16 mouse cellular contexts compared by ENCODE assay signal in genomic region chr1:54791406-54791805, GRCm38 (mm10).
DNase-seq lines count a peak whose midpoint lies in the region; ATAC-seq and TF ChIP-seq lines count a peak whose summit lies in the region.
"Had no signal": no experiment of that assay in that cellular context is flagged by ENCODE, and none has a peak within 500 bp of the region (broad histone marks: within the 10 kb centered on the region; RNA-seq: fewer than 3 reads in every experiment).

No protein-coding gene starts in this region.

- DNase-seq in adrenal gland, adult 8-10 months, result peak; percentile 4
- DNase-seq in adrenal gland, postnatal 36 days, result no peak
- no peak for DNase-seq in heart, postnatal 0 days (ENCODE audit: low spot score)
- DNase-seq in heart, embryonic 10.5 days (ENCODE audit: low spot score), result no peak
- peak; percentile 5 for DNase-seq in embryonic facial prominence, embryonic 10.5 days (ENCODE audit: low spot score)
- DNase-seq in cerebellum, postnatal 10 days, result no peak
- DNase-seq in layer of hippocampus, adult 9-10 months (ENCODE audit: low spot score), result no peak
- DNase-seq: cerebellum, adult 9-11 months; lung, postnatal 4 days; thymus, adult 2 months had no signal

- ATAC-seq in heart, postnatal 0 days (ENCODE audit: insufficient read depth, low read depth), result peak; percentile 39; the same call in 1 of the 2 replicates
- peak; percentile 79 for ATAC-seq in forebrain, embryonic 16.5 days
- ATAC-seq: intestine, embryonic 16.5 days had no signal

- no peak for TF ChIP-seq EP300 in heart, postnatal 0 days (IDR thresholded peaks at IDR 0.05; ENCODE audit: low read depth)

- H3K27me3 ChIP-seq in heart, postnatal 0 days (ENCODE audit: control insufficient read depth, insufficient read depth, low read length), result no peaks in the 10 kb centered on the region
- no peaks in the 10 kb centered on the region for H3K27me3 ChIP-seq in heart, embryonic 10.5 days (ENCODE audit: insufficient read depth, poor library complexity, severe bottlenecking)
- H3K27me3 ChIP-seq in embryonic facial prominence, embryonic 10.5 days (replicated peaks; ENCODE audit: low read depth, poor library complexity, severe bottlenecking), result no peaks in the 10 kb centered on the region
- H3K27me3 ChIP-seq in forebrain, embryonic 16.5 days (replicated peaks; ENCODE audit: control insufficient read depth, insufficient read depth, low read length), result no peaks in the 10 kb centered on the region
- H3K27me3 ChIP-seq: midbrain, embryonic 12.5 days had no signal

- no peak overlapping the region for H3K9ac ChIP-seq in heart, postnatal 0 days (replicated peaks; ENCODE audit: low read depth, low read length)
- H3K9ac ChIP-seq in forebrain, embryonic 16.5 days (replicated peaks; ENCODE audit: low read depth, low read length), result no peak overlapping the region
- H3K9ac ChIP-seq: hindbrain, embryonic 14.5 days; midbrain, embryonic 12.5 days had no signal

- H3K4me3 ChIP-seq in heart, postnatal 0 days (ENCODE audit: low read depth, low read length), result no peak overlapping the region
- H3K4me3 ChIP-seq in heart, embryonic 10.5 days, result no peak overlapping the region
- no peak overlapping the region for H3K4me3 ChIP-seq in embryonic facial prominence, embryonic 10.5 days
- H3K4me3 ChIP-seq in forebrain, embryonic 16.5 days (replicated peaks; ENCODE audit: low read length), result no peak overlapping the region
- H3K4me3 ChIP-seq: erythroblast, embryonic 14.5 days; layer of hippocampus, adult 2 months; midbrain, embryonic 12.5 days had no signal

- H3K4me1 ChIP-seq in heart, postnatal 0 days (ENCODE audit: control insufficient read depth, insufficient read depth), result peaks cover 6% of the 10 kb centered on the region; the same call in 1 of the 2 replicates
- H3K4me1 ChIP-seq in heart, embryonic 10.5 days, result peaks cover 24% of the 10 kb centered on the region
- peaks cover 7% of the 10 kb centered on the region; the same call in 1 of the 2 replicates for H3K4me1 ChIP-seq in embryonic facial prominence, embryonic 10.5 days
- H3K4me1 ChIP-seq in forebrain, embryonic 16.5 days (replicated peaks; ENCODE audit: control insufficient read depth, insufficient read depth, low read length), result no peaks in the 10 kb centered on the region; the same call in none of the 2 replicates

- TF ChIP-seq CTCF in heart, postnatal 0 days (IDR thresholded peaks at IDR 0.05; ENCODE audit: low read depth), result no peak

- no peaks in the 10 kb centered on the region for H3K9me3 ChIP-seq in heart, postnatal 0 days (replicated peaks; ENCODE audit: control insufficient read depth, low read length)
- no peaks in the 10 kb centered on the region for H3K9me3 ChIP-seq in heart, embryonic 10.5 days
- H3K9me3 ChIP-seq in embryonic facial prominence, embryonic 10.5 days, result no peaks in the 10 kb centered on the region
- no peaks in the 10 kb centered on the region for H3K9me3 ChIP-seq in forebrain, embryonic 16.5 days (ENCODE audit: control insufficient read depth, low read length)
- H3K9me3 ChIP-seq: midbrain, embryonic 12.5 days had no signal

- H3K36me3 ChIP-seq in heart, postnatal 0 days (replicated peaks; ENCODE audit: control insufficient read depth, insufficient read depth, low read length), result no peaks in the 10 kb centered on the region
- H3K36me3 ChIP-seq in heart, embryonic 10.5 days, result no peaks in the 10 kb centered on the region
- no peaks in the 10 kb centered on the region for H3K36me3 ChIP-seq in embryonic facial prominence, embryonic 10.5 days (replicated peaks)
- no peaks in the 10 kb centered on the region for H3K36me3 ChIP-seq in forebrain, embryonic 16.5 days (ENCODE audit: control insufficient read depth, insufficient read depth)
- H3K36me3 ChIP-seq: midbrain, embryonic 12.5 days had no signal

- H3K27ac ChIP-seq in heart, postnatal 0 days (ENCODE audit: low read depth), result no peak overlapping the region
- H3K27ac ChIP-seq in heart, embryonic 10.5 days, result no peak overlapping the region
- no peak overlapping the region for H3K27ac ChIP-seq in embryonic facial prominence, embryonic 10.5 days (replicated peaks)
- no peak overlapping the region for H3K27ac ChIP-seq in forebrain, embryonic 16.5 days (ENCODE audit: low read length)
- H3K27ac ChIP-seq: hindbrain, embryonic 14.5 days; layer of hippocampus, adult 2 months; midbrain, embryonic 12.5 days had no signal

- no peak overlapping the region for H3K4me2 ChIP-seq in heart, postnatal 0 days (ENCODE audit: low read depth, low read length)
- H3K4me2 ChIP-seq in forebrain, embryonic 16.5 days (ENCODE audit: low read length), result no peak overlapping the region
- H3K4me2 ChIP-seq: hindbrain, embryonic 14.5 days; midbrain, embryonic 12.5 days had no signal

- WGBS in heart, postnatal 0 days, result 62% methylated on average over 3 of the region's 3 CpGs
- WGBS in heart, embryonic 10.5 days, result 70% methylated on average over 3 of the region's 3 CpGs
- 42% methylated on average over 3 of the region's 3 CpGs for WGBS in embryonic facial prominence, embryonic 10.5 days
- WGBS in forebrain, embryonic 16.5 days, result 3% methylated on average over 3 of the region's 3 CpGs

Comparison
In these comparisons a context has a peak if more than half of its experiments do, and no peak if none do; other contexts are left out.
1. DNase-seq: peak in adrenal gland, adult 8-10 months (single experiment) and embryonic facial prominence, embryonic 10.5 days (single experiment); none in adrenal gland, postnatal 36 days (0 of 2), heart, postnatal 0 days (single experiment), heart, embryonic 10.5 days (single experiment), cerebellum, postnatal 10 days (0 of 2) and layer of hippocampus, adult 9-10 months (single experiment).